Mouse (Mus musculus) heart, embryonic 10.5 days (tissue): ENCODE results near the gene Lamc2. TPM values are rescaled to one million over a fixed set of nuclear protein-coding genes. Genes with fewer than 3 reads are reported as not detected.

ENCODE experiments used
- DNase-seq: peaks from one replicate; pipeline ENCODE4 v3.0.0-alpha.2; 2017; ENCODE audit warnings: low spot score
- H3K27ac ChIP-seq: fragments of 300-500 bp; sonication (generic); 2 replicates; pipeline ENCODE4 v1.5.1; 2016; ENCODE audit warnings: mild to moderate bottlenecking
- H3K27me3 ChIP-seq: fragments of 300-500 bp; sonication (generic); 2 replicates; pipeline ENCODE4 v1.6.1; 2016; ENCODE audit warnings: mild to moderate bottlenecking; ENCODE audit not compliant: poor library complexity, insufficient read depth, severe bottlenecking
- H3K36me3 ChIP-seq: fragments of 300-500 bp; sonication (generic); 2 replicates; pipeline ENCODE4 v1.6.1; 2016; ENCODE audit warnings: mild to moderate bottlenecking, moderate library complexity
- H3K4me1 ChIP-seq: fragments of 300-500 bp; sonication (generic); 2 replicates; pipeline ENCODE4 v1.6.1; 2016; ENCODE audit warnings: mild to moderate bottlenecking
- H3K4me3 ChIP-seq: fragments of 300-500 bp; sonication (generic); 2 replicates; pipeline ENCODE4 v1.5.1; 2016; ENCODE audit warnings: mild to moderate bottlenecking, moderate library complexity
- H3K9me3 ChIP-seq: fragments of 300-500 bp; sonication (generic); 2 replicates; pipeline ENCODE4 v1.6.1; 2016; ENCODE audit warnings: mild to moderate bottlenecking, moderate library complexity
- WGBS: fragments of 180-500 bp; shearing (Covaris S2); methylation state at CpG from one replicate; pipeline ENCODE4 v1.1.7; 2016; 5-methylcytosine and 5-hydroxymethylcytosine counted together
- polyA plus RNA-seq: library from polyadenylated mRNA; unstranded; fragments of >200 nt; fragmentation: Nextera tagmentation; extraction: Ambion mirVana; gene quantifications from 2 replicates; pipeline ENCODE4 v1.2.1, GENCODE M21; 2016

Gene Lamc2
- polyA plus RNA-seq, 1 experiment from 2014 or later, result 4.9 TPM

DNA sequence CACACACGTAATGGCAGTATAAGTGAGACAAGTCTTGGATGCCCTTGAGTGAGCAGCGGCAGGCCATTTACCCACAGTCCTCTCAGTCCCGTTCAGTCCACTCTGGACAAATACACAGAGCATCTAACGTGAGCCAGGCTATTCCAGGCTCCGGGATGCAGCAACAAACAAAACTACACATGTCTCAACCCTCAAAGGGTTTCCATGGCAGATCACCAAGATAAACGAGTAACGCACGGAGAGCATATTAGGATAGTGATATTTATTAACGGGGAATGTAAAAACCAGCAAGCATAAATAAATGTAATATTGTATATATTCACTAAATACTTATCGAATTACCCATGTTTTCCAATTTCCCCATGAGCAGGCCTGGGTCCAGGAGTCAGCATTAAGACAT, 15.2 kb downstream of the Lamc2 start:
- no peaks in the 10 kb centered on the region for H3K27me3 ChIP-seq
- WGBS, result 88% methylated on average over 10 of the region's 10 CpGs
- no peak for DNase-seq
- no peaks in the 10 kb centered on the region for H3K9me3 ChIP-seq
- no peaks in the 10 kb centered on the region for H3K36me3 ChIP-seq
- H3K27ac ChIP-seq, result no peak overlapping the region
- peaks cover 29% of the 10 kb centered on the region for H3K4me1 ChIP-seq
- no peak overlapping the region for H3K4me3 ChIP-seq

DNA sequence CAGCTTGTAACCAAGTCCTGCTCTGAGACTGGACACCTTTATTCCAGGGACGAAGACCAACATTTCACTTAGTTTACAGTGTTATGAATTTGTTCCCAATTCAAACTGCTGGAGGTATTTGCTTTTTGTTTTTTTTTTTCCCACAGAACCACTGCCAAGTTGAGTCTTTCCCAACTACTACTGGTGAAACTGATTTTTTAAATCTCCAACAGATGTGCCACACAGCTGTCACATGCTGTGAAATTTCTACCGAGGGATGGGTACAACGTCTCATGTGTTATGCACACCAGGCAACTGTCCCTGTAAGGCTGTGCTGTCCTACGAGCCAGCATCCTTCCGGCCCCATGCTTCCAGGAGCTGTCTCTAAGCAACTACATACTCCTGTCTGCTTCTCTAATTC, 18.0 kb downstream of the Lamc2 start:
- WGBS, result 87% methylated on average over 5 of the region's 5 CpGs
- no peak for DNase-seq

DNA sequence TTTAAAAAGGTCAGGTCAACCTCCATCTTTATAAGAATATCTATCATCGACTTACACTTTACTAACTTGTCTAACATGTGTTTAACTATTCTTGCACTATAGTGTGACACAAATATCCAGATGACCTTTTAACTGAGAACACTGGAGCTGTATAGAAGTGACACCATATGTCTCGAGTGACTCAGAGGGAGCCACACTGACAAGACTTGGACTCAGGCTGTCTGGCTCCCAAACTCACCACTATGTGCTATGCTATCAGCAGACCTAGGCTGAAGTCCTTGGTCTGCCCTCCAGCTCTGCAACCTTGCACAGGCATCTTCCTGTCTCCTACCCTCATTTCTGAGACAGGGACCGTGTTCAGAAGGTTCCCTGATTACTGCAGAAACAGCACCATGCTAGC, 22.4 kb downstream of the Lamc2 start:
- Histone ChIP-seq H3K36me3 (no peaks in the 10 kb centered on the region), H3K4me3 (no peak overlapping the region), H3K27ac (no peak overlapping the region; the same call in 1 of the 2 replicates), H3K27me3 (no peaks in the 10 kb centered on the region), H3K9me3 (no peaks in the 10 kb centered on the region), H3K4me1 (0 out of 2 replicates have a peak, but pooled peaks cover 3% of the 10 kb centered on the region)
- DNase-seq, result no peak
- 65% methylated on average over 3 of the region's 3 CpGs for WGBS

More for the DNA sequence above, 18.0 kb downstream of the Lamc2 start:
- Histone ChIP-seq H3K4me3 (no peak overlapping the region), H3K27ac (no peak overlapping the region), H3K9me3 (no peaks in the 10 kb centered on the region), H3K27me3 (no peaks in the 10 kb centered on the region), H3K4me1 (peaks cover 16% of the 10 kb centered on the region), H3K36me3 (no peaks in the 10 kb centered on the region)

DNA sequence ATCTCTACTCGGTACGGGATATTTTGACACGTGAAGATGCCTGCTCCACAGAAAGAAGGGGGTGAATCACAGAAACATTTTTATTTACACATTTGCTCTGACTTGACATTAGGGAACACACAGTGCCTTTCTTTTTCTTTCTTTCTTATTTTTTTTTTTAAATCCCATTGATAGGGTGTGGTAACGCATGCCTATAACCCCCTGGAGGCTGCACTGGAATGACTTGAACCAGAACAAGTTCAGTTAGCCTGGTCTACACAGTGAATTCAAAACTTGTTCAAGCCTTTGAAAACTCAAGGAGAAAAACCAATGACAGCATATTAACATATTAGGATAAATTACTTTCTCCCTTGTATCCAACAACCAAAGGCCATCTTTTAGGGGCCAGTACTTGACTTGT, 27.1 kb downstream of the Lamc2 start:
- Histone ChIP-seq H3K4me1 (peaks cover 11% of the 10 kb centered on the region), H3K27me3 (no peaks in the 10 kb centered on the region)

DNA sequence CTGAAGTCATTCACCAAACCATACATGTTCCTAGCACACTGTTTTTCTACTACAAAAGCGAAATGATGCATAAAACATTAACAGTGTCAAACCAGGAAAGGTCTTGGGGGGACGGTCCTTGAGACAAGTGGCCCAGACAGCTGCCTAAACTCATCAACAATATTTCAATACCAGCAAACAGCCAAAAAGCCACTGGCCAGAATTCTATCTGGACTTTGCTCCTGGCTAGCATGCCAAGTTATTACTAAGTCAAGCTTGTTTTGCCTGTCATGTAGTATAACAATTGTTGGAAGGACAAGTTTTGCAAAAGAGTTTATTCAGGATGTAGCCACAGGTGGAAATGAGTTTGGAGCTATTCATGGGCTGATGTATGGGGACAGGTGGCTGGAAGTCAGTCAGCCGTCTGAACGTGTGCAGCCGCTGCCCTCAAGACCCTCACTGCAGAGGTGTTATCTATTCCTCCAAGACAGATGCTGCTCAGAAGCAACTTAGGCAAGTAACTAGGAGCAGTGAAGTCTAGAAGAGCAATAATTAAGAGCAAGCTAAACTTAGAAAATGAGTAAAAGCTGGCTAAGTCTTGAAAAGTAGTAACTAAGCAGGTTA, 29.1 kb downstream of the Lamc2 start:
- Histone ChIP-seq H3K4me3 (no peak overlapping the region), H3K27ac (no peak overlapping the region), H3K9me3 (no peaks in the 10 kb centered on the region), H3K4me1 (peaks cover 27% of the 10 kb centered on the region), H3K36me3 (no peaks in the 10 kb centered on the region), H3K27me3 (no peaks in the 10 kb centered on the region)
- no peak for DNase-seq
- 75% methylated on average over 5 of the region's 5 CpGs for WGBS

More for the DNA sequence above, 27.1 kb downstream of the Lamc2 start:
- H3K36me3 ChIP-seq, result no peaks in the 10 kb centered on the region
- WGBS, result 91% methylated on average over 4 of the region's 4 CpGs
- H3K9me3 ChIP-seq, result no peaks in the 10 kb centered on the region
- no peak overlapping the region for H3K27ac ChIP-seq
- no peak for DNase-seq
- H3K4me3 ChIP-seq, result no peak overlapping the region

DNA sequence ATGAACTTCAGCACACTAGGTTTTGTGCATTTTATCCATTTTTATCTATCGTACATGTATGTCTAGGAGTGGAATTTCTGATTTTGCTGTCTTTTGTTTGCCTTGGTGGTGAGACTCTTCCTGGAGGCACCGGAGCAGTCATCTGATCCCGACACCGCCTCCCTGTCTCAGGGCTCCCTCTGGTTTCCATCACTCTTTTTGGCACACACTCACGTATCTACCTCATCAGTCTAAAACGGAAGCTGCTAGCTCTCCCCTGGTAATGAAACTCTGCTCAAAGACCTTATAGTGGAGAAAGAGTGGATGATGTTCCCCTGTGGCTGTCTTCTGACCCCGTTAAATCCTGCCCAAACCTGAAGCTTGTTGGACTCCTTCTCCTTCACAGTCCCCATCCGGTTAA, 30.9 kb downstream of the Lamc2 start:
- Histone ChIP-seq H3K27ac (no peak overlapping the region), H3K4me1 (peaks cover 27% of the 10 kb centered on the region), H3K4me3 (no peak overlapping the region), H3K9me3 (no peaks in the 10 kb centered on the region), H3K27me3 (no peaks in the 10 kb centered on the region), H3K36me3 (no peaks in the 10 kb centered on the region)
- no peak for DNase-seq
- WGBS, result 48% methylated on average over 8 of the region's 8 CpGs

DNA sequence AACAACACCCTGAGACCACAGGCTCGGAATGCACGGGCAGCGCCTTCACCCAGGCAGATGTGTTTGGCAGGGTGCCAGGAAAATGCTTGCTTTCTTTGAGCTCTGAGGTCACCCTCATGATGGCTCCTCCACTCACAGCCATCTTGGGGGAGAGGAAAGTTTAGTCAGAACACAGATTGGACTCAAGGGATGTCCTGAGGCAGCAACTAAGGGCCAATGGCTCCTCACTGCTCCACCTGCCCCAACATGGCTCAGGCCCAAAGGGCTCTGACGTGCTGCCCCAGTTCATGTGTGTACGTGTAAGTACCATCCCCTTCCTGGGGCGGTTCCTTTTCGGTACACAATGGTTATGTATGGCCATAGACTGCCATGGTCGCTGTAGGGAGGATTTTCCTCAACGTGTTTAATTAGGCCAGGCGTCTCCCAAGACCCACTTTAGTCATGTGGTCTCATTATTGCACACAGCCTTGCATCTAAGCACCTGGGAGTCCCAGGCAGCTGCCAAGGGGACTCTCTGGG, 32.6 kb downstream of the Lamc2 start:
- H3K36me3 ChIP-seq, result no peaks in the 10 kb centered on the region
- no peaks in the 10 kb centered on the region for H3K9me3 ChIP-seq
- 61% methylated on average over 10 of the region's 10 CpGs for WGBS
- H3K27me3 ChIP-seq, result no peaks in the 10 kb centered on the region
- peaks cover 27% of the 10 kb centered on the region for H3K4me1 ChIP-seq
- DNase-seq, result peak; percentile 84
- H3K27ac ChIP-seq, result peak overlapping the region; percentile 48; the same call in 1 of the 2 replicates
- H3K4me3 ChIP-seq, result no peak overlapping the region

DNA sequence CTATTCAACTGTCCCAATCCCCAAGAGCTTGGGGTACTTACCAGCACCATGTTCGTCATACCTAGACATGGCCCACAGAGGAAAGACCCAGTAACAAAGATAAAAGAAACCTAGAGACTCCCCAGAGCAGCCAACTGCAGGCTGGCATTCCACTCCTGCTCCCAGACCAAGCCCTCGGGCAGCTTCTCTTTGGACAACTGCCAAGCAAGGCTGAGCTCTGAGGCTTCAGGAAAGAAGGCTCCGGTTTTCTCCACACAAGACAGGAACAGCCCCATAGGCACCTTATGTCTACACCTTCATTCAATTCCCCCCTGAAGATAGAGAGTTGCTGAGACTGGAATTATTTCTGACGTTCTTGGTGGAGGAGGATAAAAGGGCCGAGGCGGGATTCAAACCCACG, 33.7 kb downstream of the Lamc2 start:
- H3K4me1 ChIP-seq, result peaks cover 27% of the 10 kb centered on the region
- no peaks in the 10 kb centered on the region for H3K27me3 ChIP-seq
- DNase-seq, result no peak
- no peak overlapping the region for H3K4me3 ChIP-seq
- no peaks in the 10 kb centered on the region for H3K36me3 ChIP-seq
- WGBS, result 69% methylated on average over 7 of the region's 7 CpGs
- peak overlapping the region; percentile 8; the same call in 1 of the 2 replicates for H3K27ac ChIP-seq
- no peaks in the 10 kb centered on the region for H3K9me3 ChIP-seq

DNA sequence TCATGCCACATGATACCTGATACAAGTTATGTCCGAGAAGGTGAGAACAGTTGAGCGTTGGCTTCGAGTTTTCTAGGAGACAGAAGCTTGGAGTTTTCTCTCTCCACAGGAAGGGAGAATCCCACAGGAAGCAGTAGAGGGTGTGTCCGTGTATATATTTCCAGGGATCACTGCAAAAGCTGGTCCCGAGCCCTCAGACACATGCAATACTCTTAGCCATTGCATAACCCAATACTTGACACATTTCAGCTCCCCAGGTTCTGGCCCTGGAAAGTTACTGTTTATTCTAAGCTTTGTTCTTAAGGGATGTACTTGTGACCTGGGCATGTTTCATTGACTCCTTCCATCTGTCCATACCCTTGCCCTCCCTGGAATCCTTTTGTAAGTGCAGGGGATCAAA, 40.5 kb downstream of the Lamc2 start:
- no peak for DNase-seq
- no peak overlapping the region for H3K27ac ChIP-seq
- H3K9me3 ChIP-seq, result no peaks in the 10 kb centered on the region
- no peaks in the 10 kb centered on the region for H3K36me3 ChIP-seq
- H3K4me1 ChIP-seq, result peaks cover 19% of the 10 kb centered on the region
- H3K4me3 ChIP-seq, result no peak overlapping the region
- 75% methylated on average over 5 of the region's 5 CpGs for WGBS
- no peaks in the 10 kb centered on the region for H3K27me3 ChIP-seq

DNA sequence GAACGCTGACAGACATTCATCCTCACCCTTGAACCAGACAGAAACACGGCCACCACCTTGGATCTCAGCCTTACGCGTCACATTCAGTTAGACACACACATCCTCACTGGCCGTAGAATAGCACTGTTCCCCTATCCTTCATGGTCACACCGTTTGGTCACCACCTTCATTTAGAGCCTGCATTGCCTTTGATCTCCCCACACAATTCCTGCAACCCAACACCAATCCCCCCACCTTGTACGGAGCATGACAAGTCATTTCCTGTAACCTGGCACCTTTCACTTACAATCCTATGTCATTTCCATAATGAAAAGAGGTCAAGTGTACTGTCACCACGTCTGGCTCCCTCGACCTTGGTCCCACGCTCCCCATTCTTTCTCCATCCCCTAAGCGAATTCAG, 42.2 kb downstream of the Lamc2 start:
- Histone ChIP-seq H3K27ac (no peak overlapping the region), H3K4me1 (peaks cover 33% of the 10 kb centered on the region), H3K4me3 (no peak overlapping the region), H3K27me3 (no peaks in the 10 kb centered on the region), H3K36me3 (no peaks in the 10 kb centered on the region), H3K9me3 (no peaks in the 10 kb centered on the region)
- WGBS, result 67% methylated on average over 11 of the region's 11 CpGs
- DNase-seq, result no peak

DNA sequence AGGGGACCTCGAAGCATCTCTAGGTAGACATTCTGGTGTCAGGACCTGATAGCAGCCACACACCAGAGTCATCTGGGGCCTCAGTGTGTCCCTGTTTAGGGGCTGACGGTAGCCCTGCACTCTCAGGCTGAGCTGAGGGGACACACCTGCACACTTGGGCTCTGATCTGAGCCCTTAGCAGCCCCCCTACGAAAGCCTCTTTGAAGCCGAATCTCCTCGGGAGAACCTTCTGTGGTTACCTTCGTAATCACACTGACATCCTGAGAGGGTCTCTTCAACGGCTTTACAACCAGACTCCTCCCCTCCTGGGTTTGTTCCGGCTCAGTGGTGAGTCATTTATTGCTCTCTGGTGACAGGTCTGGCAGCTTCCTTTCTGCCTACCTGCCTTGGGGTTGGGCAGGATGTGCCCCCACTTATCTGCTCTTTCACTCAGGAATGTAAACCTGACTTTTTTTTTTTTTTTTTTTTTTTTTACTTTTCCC, 45.5 kb downstream of the Lamc2 start:
- WGBS, result 11% methylated on average over 8 of the region's 8 CpGs
- no peaks in the 10 kb centered on the region for H3K9me3 ChIP-seq

DNA sequence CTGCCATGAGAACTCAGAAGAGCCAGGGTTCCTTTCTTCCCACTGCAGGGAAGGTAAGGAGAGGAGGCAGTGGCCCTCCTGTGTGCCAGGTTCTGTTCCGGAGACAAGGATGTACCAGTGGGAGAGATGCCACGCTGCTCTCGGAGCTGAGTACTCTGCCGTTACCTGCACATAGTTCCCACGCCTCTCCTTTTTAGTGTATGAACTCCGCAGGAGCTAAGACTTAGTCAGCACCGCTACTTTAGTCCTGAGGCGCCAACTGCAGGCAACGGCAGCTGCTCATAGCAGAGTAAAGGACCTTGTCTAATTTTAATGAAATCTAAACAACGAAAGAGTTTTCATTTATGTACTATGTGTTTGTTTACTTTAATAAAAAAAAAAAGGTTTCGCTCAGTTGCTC, 46.0 kb downstream of the Lamc2 start:
- WGBS, result 69% methylated on average over 11 of the region's 11 CpGs
- no peaks in the 10 kb centered on the region for H3K9me3 ChIP-seq
- peaks cover 46% of the 10 kb centered on the region for H3K4me1 ChIP-seq
- no peak for DNase-seq
- H3K27me3 ChIP-seq, result no peaks in the 10 kb centered on the region
- no peaks in the 10 kb centered on the region for H3K36me3 ChIP-seq
- peak overlapping the region; percentile 69 for H3K27ac ChIP-seq
- no peak overlapping the region for H3K4me3 ChIP-seq

More for the DNA sequence above, 45.5 kb downstream of the Lamc2 start:
- H3K4me3 ChIP-seq, result no peak overlapping the region
- DNase-seq, result no peak
- no peaks in the 10 kb centered on the region for H3K27me3 ChIP-seq
- peaks cover 46% of the 10 kb centered on the region for H3K4me1 ChIP-seq
- H3K36me3 ChIP-seq, result no peaks in the 10 kb centered on the region
- H3K27ac ChIP-seq, result peak overlapping the region; percentile 69; the same call in 1 of the 2 replicates

DNA sequence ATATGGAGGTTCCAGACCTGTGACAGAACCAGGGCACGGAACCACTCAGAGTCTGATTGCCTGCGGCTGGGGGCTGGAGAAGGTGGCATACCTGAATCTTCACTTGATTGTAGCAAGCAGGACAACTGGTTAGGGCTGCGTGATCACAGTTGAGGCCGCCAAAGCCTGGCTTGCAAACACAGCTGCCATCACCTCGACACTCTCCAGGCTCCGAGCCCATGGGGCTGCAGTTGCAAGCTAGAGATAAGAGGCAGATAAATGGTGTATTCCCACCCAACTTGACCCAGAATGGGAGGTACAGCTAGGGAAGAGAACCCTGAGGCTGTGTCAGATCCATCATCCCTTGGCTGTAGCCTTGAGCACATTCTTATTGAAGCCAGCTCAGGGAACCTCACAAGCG, 46.6 kb downstream of the Lamc2 start:
- Histone ChIP-seq H3K4me3 (no peak overlapping the region), H3K36me3 (no peaks in the 10 kb centered on the region), H3K4me1 (peaks cover 48% of the 10 kb centered on the region), H3K27me3 (no peaks in the 10 kb centered on the region), H3K27ac (no peak overlapping the region), H3K9me3 (no peaks in the 10 kb centered on the region)
- 26% methylated on average over 7 of the region's 7 CpGs for WGBS
- no peak for DNase-seq

DNA sequence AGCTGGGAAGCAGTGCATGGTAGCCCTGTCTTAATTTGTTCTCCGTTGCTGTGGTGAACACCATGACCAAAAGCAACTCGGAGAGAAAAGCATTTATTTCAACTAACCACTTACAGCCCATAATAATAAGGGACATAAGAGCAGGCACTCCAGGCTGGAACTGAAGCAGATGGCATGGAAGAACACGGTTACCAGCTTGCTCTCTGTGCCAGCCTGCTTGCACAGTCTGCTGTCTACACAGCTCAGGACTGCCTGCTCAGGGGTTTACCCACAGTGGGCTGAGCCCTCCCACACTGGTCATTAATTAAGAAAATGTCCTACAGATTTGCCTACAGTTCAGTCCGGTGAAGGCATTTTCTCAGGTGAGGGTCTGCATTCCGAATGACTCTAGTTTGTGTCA, 47.8 kb downstream of the Lamc2 start:
- no peak overlapping the region for H3K27ac ChIP-seq
- WGBS, result 81% methylated on average over 5 of the region's 5 CpGs
- DNase-seq, result no peak
- H3K27me3 ChIP-seq, result no peaks in the 10 kb centered on the region
- H3K4me3 ChIP-seq, result no peak overlapping the region
- H3K4me1 ChIP-seq, result peaks cover 51% of the 10 kb centered on the region
- no peaks in the 10 kb centered on the region for H3K36me3 ChIP-seq
- H3K9me3 ChIP-seq, result no peaks in the 10 kb centered on the region
